Mouse (Mus musculus) CH12.LX (cell line): ENCODE results near the gene Cd93. TPM values are rescaled to one million over a fixed set of nuclear protein-coding genes. Genes with fewer than 3 reads are reported as not detected.

Experiments
- DNase-seq: peaks from one replicate; pipeline ENCODE4 v3.0.0-alpha.2; 2013; ENCODE audit errors: extremely low read depth
- H3K27ac ChIP-seq: 2 replicates; pipeline ENCODE4 v1.5.1; 2012; ENCODE audit warnings: low read depth, mild to moderate bottlenecking, control low read depth, moderate library complexity; ENCODE audit not compliant: insufficient read depth
- H3K27me3 ChIP-seq: replicated peaks from 2 replicates; pipeline ENCODE3; 2012; ENCODE audit warnings: inconsistent platforms
- H3K36me3 ChIP-seq, 2 experiments: replicated peaks in 1 of 2; 2 replicates each; pipeline versions ENCODE3 to v1.6.1; 2012; ENCODE audit warnings: inconsistent platforms in 1 of 2, low read length in 1 of 2, mild to moderate bottlenecking in 1 of 2, mixed read lengths in 1 of 2, moderate library complexity in 1 of 2; ENCODE audit not compliant: control insufficient read depth in 1 of 2, insufficient read depth in 1 of 2
- H3K4me1 ChIP-seq, 2 experiments: 2 replicates each; pipeline ENCODE4 v1.6.1; 2012; ENCODE audit warnings: inconsistent platforms in 1 of 2, moderate library complexity in 1 of 2; ENCODE audit not compliant: insufficient read depth in 2 of 2, control insufficient read depth in 1 of 2
- H3K4me2 ChIP-seq: 2 replicates; pipeline ENCODE4 v1.6.1; 2012; ENCODE audit warnings: low read depth, mild to moderate bottlenecking, control low read depth; ENCODE audit not compliant: poor library complexity, insufficient read depth, severe bottlenecking
- H3K4me3 ChIP-seq, 3 experiments: fragments of 150-350 bp in 1 of 3; sonication (generic) in 1 of 3; replicated peaks in 1 of 3; 2 replicates each; pipeline versions ENCODE3 to v1.5.1; 2011 to 2012; ENCODE audit warnings: low read depth in 2 of 3, low read length in 2 of 3, mild to moderate bottlenecking in 2 of 3, moderate library complexity in 2 of 3, control low read depth in 1 of 3, improper control_type of control experiment in 1 of 3, inconsistent platforms in 1 of 3, mixed read lengths in 1 of 3; ENCODE audit not compliant: poor library complexity in 1 of 3
- H3K79me2 ChIP-seq: replicated peaks from 2 replicates; pipeline ENCODE4 v1.6.1; 2012; ENCODE audit warnings: mild to moderate bottlenecking, moderate library complexity; ENCODE audit not compliant: control insufficient read depth, poor library complexity, insufficient read depth, severe bottlenecking; ENCODE audit errors: extremely low read depth
- H3K9ac ChIP-seq: 2 replicates; pipeline ENCODE4 v1.6.1; 2012; ENCODE audit warnings: low read depth, mild to moderate bottlenecking, control low read depth, moderate library complexity; ENCODE audit not compliant: insufficient read depth
- H3K9me3 ChIP-seq: replicated peaks from 2 replicates; pipeline ENCODE3; 2012; ENCODE audit warnings: low read length, inconsistent platforms, mixed read lengths
- CHD2 ChIP-seq: IDR thresholded peaks from 2 replicates; pipeline ENCODE4 v1.6.1; 2011; ENCODE audit warnings: low read length, improper control_type of control experiment
- CTCF ChIP-seq, 2 experiments: IDR thresholded peaks in 1 of 2; conservative IDR thresholded peaks in 1 of 2; 2 replicates each; pipeline ENCODE4 v1.5.1; 2011 to 2012; ENCODE audit warnings: low read depth in 2 of 2, low read length in 2 of 2, improper control_type of control experiment in 1 of 2, inconsistent platforms in 1 of 2, mild to moderate bottlenecking in 1 of 2, moderate library complexity in 1 of 2
- ELF1 ChIP-seq: IDR thresholded peaks from 2 replicates; pipeline ENCODE4 v1.6.1; 2014; ENCODE audit warnings: low read depth, mild to moderate bottlenecking, inconsistent platforms, low read length, improper control_type of control experiment
- EP300 ChIP-seq: IDR thresholded peaks from 2 replicates; pipeline ENCODE4 v1.6.1; 2011; ENCODE audit warnings: low read length, improper control_type of control experiment
- IRF4 ChIP-seq: IDR thresholded peaks from 2 replicates; pipeline ENCODE4 v1.6.1; 2014; ENCODE audit warnings: low read depth, mild to moderate bottlenecking, inconsistent platforms, low read length, improper control_type of control experiment
- KAT2A ChIP-seq: IDR thresholded peaks from 2 replicates; pipeline ENCODE4 v1.6.1; 2012; ENCODE audit warnings: low read length, improper control_type of control experiment, inconsistent platforms; ENCODE audit not compliant: insufficient replicate concordance
- MAZ ChIP-seq: IDR thresholded peaks from 2 replicates; pipeline ENCODE4 v1.6.1; 2012; ENCODE audit warnings: low read depth, mild to moderate bottlenecking, inconsistent platforms, low read length, improper control_type of control experiment, moderate library complexity
- MXI1 ChIP-seq: IDR thresholded peaks from 2 replicates; pipeline ENCODE4 v1.6.1; 2011; ENCODE audit warnings: mild to moderate bottlenecking, low read depth, low read length, improper control_type of control experiment
- RAD21 ChIP-seq: IDR thresholded peaks from 2 replicates; pipeline ENCODE4 v1.6.1; 2011; ENCODE audit warnings: low read depth, mild to moderate bottlenecking, low read length, improper control_type of control experiment, moderate library complexity
- RCOR1 ChIP-seq: conservative IDR thresholded peaks from 2 replicates; pipeline ENCODE4 v1.6.1; 2012; ENCODE audit warnings: low read depth, mild to moderate bottlenecking, inconsistent platforms, low read length, improper control_type of control experiment
- TBP ChIP-seq: conservative IDR thresholded peaks from 2 replicates; pipeline ENCODE4 v1.6.1; 2011; ENCODE audit warnings: low read depth, low read length, improper control_type of control experiment
- UBTF ChIP-seq: IDR thresholded peaks from 2 replicates; pipeline ENCODE4 v1.6.1; 2012; ENCODE audit warnings: low read depth, mild to moderate bottlenecking, inconsistent platforms, low read length, improper control_type of control experiment, moderate library complexity
- USF2 ChIP-seq: conservative IDR thresholded peaks from 2 replicates; pipeline ENCODE4 v1.6.1; 2011; ENCODE audit warnings: low read depth, low read length, improper control_type of control experiment
- ZC3H11A ChIP-seq: IDR thresholded peaks from 2 replicates; pipeline ENCODE4 v1.6.1; 2012; ENCODE audit warnings: low read depth, mild to moderate bottlenecking, inconsistent platforms, low read length, improper control_type of control experiment
- ZKSCAN1 ChIP-seq: IDR thresholded peaks from 2 replicates; pipeline ENCODE4 v1.6.1; 2012; ENCODE audit warnings: low read depth, inconsistent platforms, low read length, improper control_type of control experiment, borderline replicate concordance
- ZNF384 ChIP-seq: IDR thresholded peaks from 2 replicates; pipeline ENCODE4 v1.6.1; 2012; ENCODE audit warnings: low read depth, low read length, improper control_type of control experiment, inconsistent platforms
- dilution Hi-C: fragments of 300-500 bp; cut with MboI; formaldehyde crosslinking; loops from 2 replicates; pipeline ENCODE4 v1.14.3; 2020; ENCODE audit warnings: low sequenced_read_pairs; ENCODE audit not compliant: extremely low pct_unique_long_range_greater_than_20kb, extremely low pct_ligation_motif_present
- in situ Hi-C: fragments of 300-500 bp; cut with MboI; formaldehyde crosslinking; loops from 3 replicates; pipeline ENCODE4 v1.14.3; 2019; ENCODE audit warnings: low sequenced_read_pairs, low pct_ligation_motif_present, low pct_unique_long_range_greater_than_20kb, mixed read lengths
- polyA plus RNA-seq: library from polyadenylated mRNA; unstranded; fragments of >175 nt; gene quantifications from 2 replicates; pipeline ENCODE4 v1.2.1, GENCODE M21; 2012; ENCODE audit warnings: low read depth; ENCODE audit not compliant: insufficient read length
- total RNA-seq, 2 experiments: library from RNA; depleted of rRNA; stranded (reverse); fragments of 300-350 nt in 1 of 2; fragments of >200 nt in 1 of 2; gene quantifications; 2 replicates each; pipeline ENCODE4 v1.2.3; 2012 to 2014

Gene Cd93
- total and polyA plus RNA-seq, 3 experiments, result 0.04 to 0.08 (median 0.07) TPM

- Histone ChIP-seq H3K9ac (no peak overlapping the region), H3K27ac (no peak overlapping the region), H3K4me1 (peaks cover 0 to 27% of the 10 kb centered on the region in 2 experiments; a peak in 2 of 4 replicates), H3K4me3 (no peak overlapping the region), H3K27me3 (no peaks in the 10 kb centered on the region), H3K79me2 (no peaks in the 10 kb centered on the region), H3K4me2 (peak overlapping the region; percentile 12; the same call in 1 of the 2 replicates), H3K9me3 (no peaks in the 10 kb centered on the region), H3K36me3 (no peaks in the 10 kb centered on the region)
- TF ChIP-seq MAZ, result no peak
- TF ChIP-seq CTCF (conservative IDR thresholded peaks at IDR 0.05 in 1 of 2, IDR thresholded peaks at IDR 0.05 in 1 of 2; ENCODE audit: low read depth in 2 of 2, low read length in 2 of 2), result no peak
- TF ChIP-seq IRF4, result 0 out of 2 replicates have a peak, but pooled peaks have one; percentile 11
- TF ChIP-seq EP300, result 0 out of 2 replicates have a peak, but pooled peaks have one; percentile 51
- peak; percentile 95 for TF ChIP-seq ZNF384
- TF ChIP-seq ZKSCAN1, result no peak
- no peak for TF ChIP-seq RCOR1
- DNase-seq, result peak; percentile 35
- dilution Hi-C loops, result no loop called here
- in situ Hi-C loops, result loop anchor here (10.0 kb wide), 1 partner anchor 55 kb away; no protein-coding TSS in a partner anchor
Observed at GRCm38 (mm10) chr2:148439691-148440276, 3.6 kb downstream of the Cd93 start.

- Histone ChIP-seq H3K4me2 (no peak overlapping the region), H3K27me3 (no peaks in the 10 kb centered on the region), H3K27ac (no peak overlapping the region), H3K9me3 (no peaks in the 10 kb centered on the region), H3K9ac (no peak overlapping the region), H3K4me3 (no peak overlapping the region), H3K79me2 (no peaks in the 10 kb centered on the region), H3K36me3 (no peaks in the 10 kb centered on the region), H3K4me1 (peaks cover 0 to 45% of the 10 kb centered on the region in 2 experiments; a peak in 2 of 4 replicates)
- in situ Hi-C loops (loop anchor here (10.0 kb wide), 1 partner anchor 59 kb away; no protein-coding TSS in a partner anchor), dilution Hi-C loops (no loop called here)
- DNase-seq, result no peak
- TF ChIP-seq KAT2A, result no peak
- TF ChIP-seq ZKSCAN1, result no peak
- TF ChIP-seq UBTF, result no peak
- TF ChIP-seq MXI1, result no peak
- no peak for TF ChIP-seq USF2
- no peak for TF ChIP-seq RAD21
- no peak for TF ChIP-seq TBP
- TF ChIP-seq CHD2, result no peak
- TF ChIP-seq ELF1, result no peak
- TF ChIP-seq ZC3H11A, result no peak
- no peak for TF ChIP-seq ZNF384
- no peak for TF ChIP-seq IRF4
- TF ChIP-seq MAZ, result no peak
Observed at GRCm38 (mm10) chr2:148436285-148436684, 7.1 kb downstream of the Cd93 start.
